Mouse (Mus musculus): Measurements from ENCODE around the gene Ryk. TPM values are rescaled to one million over a fixed set of nuclear protein-coding genes. Genes with fewer than 3 reads are reported as not detected.

Ryk gene
- polyA plus RNA-seq, 1 experiment from 2014 or later, result 18.5 TPM

DNA sequence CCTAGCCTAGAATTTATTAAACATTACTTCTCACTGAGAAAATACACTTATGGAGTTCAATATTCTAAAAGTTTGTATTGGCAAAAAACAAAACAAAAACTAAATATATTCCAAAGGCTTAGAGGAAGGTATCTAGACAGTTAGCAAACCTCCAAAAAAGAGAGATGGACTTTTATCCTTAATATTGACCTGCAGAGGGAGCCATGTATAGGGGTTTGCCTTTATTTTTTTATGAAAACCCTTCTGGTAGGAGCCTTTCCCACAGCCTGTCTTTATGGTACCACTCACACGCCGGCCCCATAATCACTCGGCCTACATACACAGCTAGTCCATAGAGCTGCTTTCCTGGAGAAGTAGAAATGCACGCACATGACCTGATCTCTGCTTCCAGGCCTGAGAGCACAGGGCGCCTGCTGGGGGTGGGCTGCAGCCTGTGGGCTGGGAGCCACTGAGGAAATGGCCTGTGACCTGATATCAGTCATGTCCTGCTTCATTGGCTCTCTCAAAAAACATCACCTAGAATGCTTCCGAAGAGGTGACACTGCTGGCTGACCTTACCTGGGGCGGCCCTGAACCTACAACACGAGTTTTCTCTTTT lies 82.9 kb downstream of the Ryk start:
- Histone ChIP-seq H3K4me2 (ENCODE audit: low read length) (no peak overlapping the region), H3K9me3 (ENCODE audit: control insufficient read depth, low read length) (no peaks in the 10 kb centered on the region), H3K27me3 (ENCODE audit: control insufficient read depth, insufficient read depth, low read length) (no peaks in the 10 kb centered on the region), H3K36me3 (ENCODE audit: control insufficient read depth, insufficient read depth, low read length) (no peaks in the 10 kb centered on the region), H3K4me1 (ENCODE audit: control insufficient read depth, insufficient read depth, low read length) (no peaks in the 10 kb centered on the region), H3K27ac (replicated peaks; ENCODE audit: low read depth, low read length) (no peak overlapping the region), H3K4me3 (replicated peaks; ENCODE audit: low read depth, low read length) (no peak overlapping the region), H3K9ac (replicated peaks; ENCODE audit: low read length) (no peak overlapping the region)
- DNase-seq, result no peak
- WGBS, result 87% methylated on average over 8 of the region's 8 CpGs
- ATAC-seq (ENCODE audit: low FRiP score, low TSS enrichment), result no peak

DNA sequence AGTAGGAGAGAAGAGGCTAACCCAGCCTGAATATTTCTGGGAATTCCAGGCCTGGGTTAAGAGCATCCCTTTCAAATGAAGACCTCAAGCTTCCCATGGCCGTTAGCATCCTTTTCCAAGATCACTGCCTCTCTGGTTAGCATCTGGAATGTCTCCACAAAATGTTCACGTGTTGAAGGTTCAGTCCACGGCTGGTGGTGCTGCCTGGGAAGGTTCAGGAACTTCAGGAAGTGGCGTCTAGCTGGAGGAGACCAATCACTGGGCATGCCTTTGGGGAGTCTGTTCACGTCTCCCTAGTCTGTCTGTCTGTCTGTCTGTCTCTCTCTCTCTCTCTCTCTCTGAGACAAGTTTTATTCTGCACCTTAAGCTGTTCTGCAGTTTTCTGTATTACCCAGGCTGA lies 84.8 kb downstream of the Ryk start:
- WGBS, result 81% methylated on average over 5 of the region's 5 CpGs
- H3K9me3 ChIP-seq (ENCODE audit: control insufficient read depth, low read length), result no peaks in the 10 kb centered on the region
- H3K27ac ChIP-seq (replicated peaks; ENCODE audit: low read depth, low read length), result no peak overlapping the region

DNA sequence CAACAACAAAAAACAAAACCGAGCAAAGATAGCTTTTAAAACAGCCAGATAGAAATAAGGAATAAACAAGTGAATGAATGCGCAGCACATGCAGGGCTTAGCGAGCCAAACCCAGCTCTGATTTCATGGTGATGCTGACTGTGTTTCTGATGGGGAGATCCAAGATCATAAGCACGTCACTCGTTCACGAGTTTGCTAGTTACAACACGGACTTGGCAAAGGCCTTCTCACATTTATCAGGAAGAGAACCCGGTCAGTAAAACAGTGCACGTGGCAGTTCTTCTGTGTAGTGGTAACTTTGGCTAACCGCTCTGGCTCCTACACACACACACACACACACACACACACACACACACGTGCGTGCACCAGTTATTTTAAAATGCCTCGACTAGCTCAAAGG lies 87.1 kb downstream of the Ryk start:
- H3K4me2 ChIP-seq (ENCODE audit: low read length), result no peak overlapping the region
- no peaks in the 10 kb centered on the region for H3K4me1 ChIP-seq (ENCODE audit: control insufficient read depth, insufficient read depth, low read length)
- ATAC-seq (ENCODE audit: low FRiP score, low TSS enrichment) (no peak), DNase-seq (no peak)
- 93% methylated on average over 13 of the region's 13 CpGs for WGBS
- H3K36me3 ChIP-seq (ENCODE audit: control insufficient read depth, insufficient read depth, low read length), result no peaks in the 10 kb centered on the region
- H3K9ac ChIP-seq (replicated peaks; ENCODE audit: low read length), result no peak overlapping the region
- H3K27me3 ChIP-seq (ENCODE audit: control insufficient read depth, insufficient read depth, low read length), result no peaks in the 10 kb centered on the region
- H3K27ac ChIP-seq (replicated peaks; ENCODE audit: low read depth, low read length), result no peak overlapping the region
- no peak overlapping the region for H3K4me3 ChIP-seq (replicated peaks; ENCODE audit: low read depth, low read length)
- H3K9me3 ChIP-seq (ENCODE audit: control insufficient read depth, low read length), result no peaks in the 10 kb centered on the region

More for the DNA sequence above, 84.8 kb downstream of the Ryk start:
- ATAC-seq (ENCODE audit: low FRiP score, low TSS enrichment), result no peak
- DNase-seq, result no peak
- Histone ChIP-seq H3K27me3 (ENCODE audit: control insufficient read depth, insufficient read depth, low read length) (no peaks in the 10 kb centered on the region), H3K4me1 (ENCODE audit: control insufficient read depth, insufficient read depth, low read length) (no peaks in the 10 kb centered on the region), H3K36me3 (ENCODE audit: control insufficient read depth, insufficient read depth, low read length) (no peaks in the 10 kb centered on the region), H3K4me3 (replicated peaks; ENCODE audit: low read depth, low read length) (no peak overlapping the region), H3K9ac (replicated peaks; ENCODE audit: low read length) (no peak overlapping the region), H3K4me2 (ENCODE audit: low read length) (no peak overlapping the region)

DNA sequence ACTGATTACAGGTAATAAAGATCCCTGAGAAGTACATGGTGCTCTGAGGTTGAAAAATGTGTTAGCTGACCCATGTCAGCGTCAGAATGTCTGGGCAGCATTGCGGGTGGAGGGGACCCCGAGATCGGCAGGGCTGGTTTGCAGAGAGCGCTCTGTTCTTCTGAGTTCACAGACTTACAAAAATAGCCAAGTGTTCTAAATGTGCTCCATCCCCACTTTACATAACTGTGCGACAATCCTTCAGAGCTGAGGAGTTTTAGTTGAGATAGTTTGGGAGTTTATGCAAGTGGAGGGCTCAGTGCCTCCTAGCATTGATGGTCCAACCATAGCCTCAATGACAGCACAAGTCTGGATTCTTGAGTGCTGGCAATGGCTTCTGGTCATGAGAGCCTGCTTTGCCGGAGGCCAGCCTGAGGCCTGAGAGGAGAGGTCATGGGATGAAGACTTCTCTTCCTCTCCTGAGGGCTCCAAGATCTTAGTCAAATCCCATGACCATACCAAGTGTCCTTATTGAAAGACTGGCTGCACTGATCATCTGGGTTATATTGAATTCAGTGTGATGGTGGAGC lies 88.2 kb downstream of the Ryk start:
- WGBS, result 94% methylated on average over 7 of the region's 7 CpGs
- ATAC-seq (ENCODE audit: low FRiP score, low TSS enrichment), result no peak
- no peak overlapping the region for H3K4me3 ChIP-seq (replicated peaks; ENCODE audit: low read depth, low read length)

GRCm38 (mm10) chr9:102923836-102924235 lies 89.1 kb downstream of the Ryk start:
- Histone ChIP-seq H3K4me2 (ENCODE audit: low read length) (no peak overlapping the region), H3K9ac (replicated peaks; ENCODE audit: low read length) (no peak overlapping the region), H3K27ac (replicated peaks; ENCODE audit: low read depth, low read length) (no peak overlapping the region), H3K36me3 (ENCODE audit: control insufficient read depth, insufficient read depth, low read length) (no peaks in the 10 kb centered on the region), H3K27me3 (ENCODE audit: control insufficient read depth, insufficient read depth, low read length) (no peaks in the 10 kb centered on the region), H3K9me3 (ENCODE audit: control insufficient read depth, low read length) (no peaks in the 10 kb centered on the region), H3K4me3 (replicated peaks; ENCODE audit: low read depth, low read length) (no peak overlapping the region), H3K4me1 (ENCODE audit: control insufficient read depth, insufficient read depth, low read length) (no peaks in the 10 kb centered on the region)
- WGBS, result 88% methylated on average over 11 of the region's 11 CpGs
- no peak for DNase-seq
- ATAC-seq (ENCODE audit: low FRiP score, low TSS enrichment), result no peak

More for the DNA sequence above, 88.2 kb downstream of the Ryk start:
- no peak for DNase-seq
- Histone ChIP-seq H3K27ac (replicated peaks; ENCODE audit: low read depth, low read length) (no peak overlapping the region), H3K4me2 (ENCODE audit: low read length) (no peak overlapping the region), H3K9ac (replicated peaks; ENCODE audit: low read length) (no peak overlapping the region), H3K27me3 (ENCODE audit: control insufficient read depth, insufficient read depth, low read length) (no peaks in the 10 kb centered on the region), H3K36me3 (ENCODE audit: control insufficient read depth, insufficient read depth, low read length) (no peaks in the 10 kb centered on the region), H3K9me3 (ENCODE audit: control insufficient read depth, low read length) (no peaks in the 10 kb centered on the region), H3K4me1 (ENCODE audit: control insufficient read depth, insufficient read depth, low read length) (no peaks in the 10 kb centered on the region)

DNA sequence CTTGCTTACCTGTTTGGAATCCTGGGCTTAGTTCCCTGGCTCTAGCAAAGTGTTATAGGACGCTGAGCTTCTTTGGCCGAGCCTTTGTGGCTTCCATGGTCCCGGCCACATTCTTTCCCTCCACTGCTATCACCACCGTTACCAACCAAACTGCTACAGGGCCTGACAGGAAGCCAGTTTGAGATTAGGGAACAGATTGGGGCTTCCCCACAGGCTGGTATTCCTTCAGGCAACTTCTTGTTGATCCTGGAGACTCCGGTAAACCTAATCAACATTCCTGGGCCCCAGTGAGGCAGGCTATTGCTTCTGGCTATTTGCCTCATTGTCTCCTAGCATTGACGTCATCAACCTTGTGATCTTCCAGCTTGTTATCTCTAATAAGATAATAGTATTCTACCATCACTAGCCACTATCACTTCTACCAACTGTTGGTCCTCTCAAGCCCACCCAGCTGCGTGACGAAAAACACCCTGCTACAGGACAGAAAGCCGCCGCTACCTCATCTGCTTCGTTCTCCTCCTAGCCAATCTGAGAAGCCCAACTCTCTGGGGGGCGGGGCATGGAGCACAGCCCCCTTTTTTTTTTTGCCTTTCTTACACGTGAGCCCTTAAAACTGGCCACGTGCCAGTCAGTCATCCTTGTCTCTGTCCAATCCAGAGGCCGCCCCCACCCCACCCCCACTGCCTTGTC lies 90.1 kb downstream of the Ryk start:
- WGBS, result 76% methylated on average over 15 of the region's 15 CpGs
- H3K4me2 ChIP-seq (ENCODE audit: low read length), result no peak overlapping the region
- H3K9me3 ChIP-seq (ENCODE audit: control insufficient read depth, low read length), result no peaks in the 10 kb centered on the region
- H3K4me3 ChIP-seq (replicated peaks; ENCODE audit: low read depth, low read length), result no peak overlapping the region
- no peaks in the 10 kb centered on the region for H3K4me1 ChIP-seq (ENCODE audit: control insufficient read depth, insufficient read depth, low read length)
- H3K27ac ChIP-seq (replicated peaks; ENCODE audit: low read depth, low read length), result no peak overlapping the region
- no peaks in the 10 kb centered on the region for H3K27me3 ChIP-seq (ENCODE audit: control insufficient read depth, insufficient read depth, low read length)
- no peak for DNase-seq
- H3K36me3 ChIP-seq (ENCODE audit: control insufficient read depth, insufficient read depth, low read length), result no peaks in the 10 kb centered on the region
- no peak for ATAC-seq (ENCODE audit: low FRiP score, low TSS enrichment)
- H3K9ac ChIP-seq (replicated peaks; ENCODE audit: low read length), result no peak overlapping the region

DNA sequence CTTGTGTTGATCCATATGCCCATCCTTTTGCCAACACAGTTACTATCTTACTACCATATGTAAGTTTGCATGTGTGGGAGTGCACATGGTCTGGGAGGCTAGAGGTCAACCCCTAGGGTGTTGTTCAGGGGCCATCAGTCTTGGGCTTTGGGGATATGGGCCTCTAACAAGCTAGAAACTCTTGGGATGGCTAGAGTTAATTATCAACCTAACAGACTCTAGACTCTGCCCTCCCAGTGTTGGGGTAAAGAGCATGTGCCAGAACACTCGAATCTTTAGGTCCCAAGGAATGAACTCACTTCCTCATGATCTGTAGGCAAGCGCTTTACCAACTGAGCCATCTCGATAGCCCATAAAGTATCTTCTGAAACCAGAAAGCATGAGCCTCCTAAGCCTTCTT lies 91.4 kb downstream of the Ryk start:
- Histone ChIP-seq H3K36me3 (ENCODE audit: control insufficient read depth, insufficient read depth, low read length) (no peaks in the 10 kb centered on the region), H3K27ac (replicated peaks; ENCODE audit: low read depth, low read length) (no peak overlapping the region), H3K4me3 (replicated peaks; ENCODE audit: low read depth, low read length) (no peak overlapping the region), H3K27me3 (ENCODE audit: control insufficient read depth, insufficient read depth, low read length) (no peaks in the 10 kb centered on the region), H3K9ac (replicated peaks; ENCODE audit: low read length) (no peak overlapping the region), H3K4me1 (ENCODE audit: control insufficient read depth, insufficient read depth, low read length) (no peaks in the 10 kb centered on the region), H3K9me3 (ENCODE audit: control insufficient read depth, low read length) (no peaks in the 10 kb centered on the region), H3K4me2 (ENCODE audit: low read length) (no peak overlapping the region)
- DNase-seq, result no peak
- ATAC-seq (ENCODE audit: low FRiP score, low TSS enrichment), result no peak
- 93% methylated on average over 3 of the region's 3 CpGs for WGBS

GRCm38 (mm10) chr9:102929776-102930175 lies 95.1 kb downstream of the Ryk start:
- ATAC-seq (ENCODE audit: low FRiP score, low TSS enrichment), result no peak
- Histone ChIP-seq H3K27ac (replicated peaks; ENCODE audit: low read depth, low read length) (no peak overlapping the region), H3K4me3 (replicated peaks; ENCODE audit: low read depth, low read length) (no peak overlapping the region), H3K4me2 (ENCODE audit: low read length) (no peak overlapping the region), H3K36me3 (ENCODE audit: control insufficient read depth, insufficient read depth, low read length) (no peaks in the 10 kb centered on the region), H3K4me1 (ENCODE audit: control insufficient read depth, insufficient read depth, low read length) (no peaks in the 10 kb centered on the region), H3K27me3 (ENCODE audit: control insufficient read depth, insufficient read depth, low read length) (no peaks in the 10 kb centered on the region), H3K9me3 (ENCODE audit: control insufficient read depth, low read length) (no peaks in the 10 kb centered on the region), H3K9ac (replicated peaks; ENCODE audit: low read length) (no peak overlapping the region)
- DNase-seq, result no peak
- 51% methylated on average over 6 of the region's 6 CpGs for WGBS
